In genomic region chr19:55389019-55389418, GRCm38 (mm10) we compare ENCODE assay signal across 13 mouse cellular contexts.
A peak's percentile ranks its signal among the peaks of the same experiment; 100 is the strongest.
DNase-seq lines count a peak whose midpoint lies in the region; ATAC-seq and TF ChIP-seq lines count a peak whose summit lies in the region.
"Had no signal": no experiment of that assay in that cellular context is flagged by ENCODE, and none has a peak within 500 bp of the region (broad histone marks: within the 10 kb centered on the region; RNA-seq: fewer than 3 reads in every experiment).

No protein-coding gene starts in this region.

- H3K27me3 ChIP-seq in kidney, embryonic 14.5 days (ENCODE audit: control insufficient read depth, insufficient read depth, low read length): no peaks in the 10 kb centered on the region
- no peaks in the 10 kb centered on the region for H3K27me3 ChIP-seq in embryonic facial prominence, embryonic 15.5 days
- no peaks in the 10 kb centered on the region for H3K27me3 ChIP-seq in hindbrain, postnatal 0 days (ENCODE audit: insufficient read depth, low read length)
- H3K27me3 ChIP-seq in neural tube, embryonic 12.5 days (replicated peaks): no peaks in the 10 kb centered on the region
- H3K27me3 ChIP-seq: limb, embryonic 15.5 days had no signal

- no peaks in the 10 kb centered on the region for H3K4me1 ChIP-seq in kidney, embryonic 14.5 days (ENCODE audit: control insufficient read depth, insufficient read depth, low read length)
- H3K4me1 ChIP-seq in embryonic facial prominence, embryonic 15.5 days: 0 out of 2 replicates have a peak, but pooled peaks cover 6% of the 10 kb centered on the region
- H3K4me1 ChIP-seq in hindbrain, postnatal 0 days (ENCODE audit: insufficient read depth, low read length): no peaks in the 10 kb centered on the region
- peaks cover 12% of the 10 kb centered on the region; the same call in 1 of the 2 replicates for H3K4me1 ChIP-seq in neural tube, embryonic 12.5 days

- H3K4me3 ChIP-seq in kidney, embryonic 14.5 days (ENCODE audit: low read length): no peak overlapping the region
- no peak overlapping the region for H3K4me3 ChIP-seq in embryonic facial prominence, embryonic 15.5 days (replicated peaks)
- H3K4me3 ChIP-seq in hindbrain, postnatal 0 days (ENCODE audit: low read length): no peak overlapping the region
- no peak overlapping the region for H3K4me3 ChIP-seq in neural tube, embryonic 12.5 days
- H3K4me3 ChIP-seq in left cerebral cortex, adult 2 months: no peak overlapping the region
- H3K4me3 ChIP-seq: erythroblast, embryonic 14.5 days; layer of hippocampus, adult 2 months; limb, embryonic 15.5 days had no signal

- no peak overlapping the region for H3K27ac ChIP-seq in kidney, embryonic 14.5 days (ENCODE audit: low read depth, low read length)
- no peak overlapping the region for H3K27ac ChIP-seq in embryonic facial prominence, embryonic 15.5 days (replicated peaks)
- H3K27ac ChIP-seq in hindbrain, postnatal 0 days: no peak overlapping the region
- H3K27ac ChIP-seq in neural tube, embryonic 12.5 days: no peak overlapping the region
- no peak overlapping the region for H3K27ac ChIP-seq in left cerebral cortex, adult 2 months
- H3K27ac ChIP-seq: layer of hippocampus, adult 2 months; limb, embryonic 15.5 days had no signal

- no peak for DNase-seq in kidney, postnatal 4 days
- no peak for DNase-seq in hindbrain, postnatal 0 days (ENCODE audit: low spot score)
- no peak for DNase-seq in left cerebral cortex, adult 2 months (ENCODE audit: extremely low spot score in 1 of 2, low spot score in 2 of 2)
- no peak for DNase-seq in ovary, postnatal 10 days (ENCODE audit: low spot score)
- DNase-seq in gastrocnemius, adult 8-10 months (ENCODE audit: low spot score in 2 of 2): no peak
- DNase-seq: cerebellum, adult 9-11 months; heart, postnatal 4 days had no signal

- no peak for ATAC-seq in kidney, embryonic 14.5 days (ENCODE audit: low FRiP score, low TSS enrichment)
- no peak for ATAC-seq in embryonic facial prominence, embryonic 15.5 days (ENCODE audit: insufficient number of reproducible peaks, low FRiP score, low TSS enrichment, low read depth)
- no peak for ATAC-seq in hindbrain, postnatal 0 days
- no peak for ATAC-seq in neural tube, embryonic 12.5 days (ENCODE audit: low FRiP score, low read depth)

- H3K9me3 ChIP-seq in kidney, embryonic 14.5 days (ENCODE audit: control insufficient read depth, low read length): no peaks in the 10 kb centered on the region
- no peaks in the 10 kb centered on the region for H3K9me3 ChIP-seq in embryonic facial prominence, embryonic 15.5 days (replicated peaks)
- no peaks in the 10 kb centered on the region for H3K9me3 ChIP-seq in hindbrain, postnatal 0 days (ENCODE audit: low read length)
- no peaks in the 10 kb centered on the region for H3K9me3 ChIP-seq in neural tube, embryonic 12.5 days
- H3K9me3 ChIP-seq: limb, embryonic 15.5 days had no signal

- H3K9ac ChIP-seq in kidney, embryonic 14.5 days (ENCODE audit: low read depth, low read length): no peak overlapping the region
- H3K9ac ChIP-seq in embryonic facial prominence, embryonic 15.5 days: no peak overlapping the region
- no peak overlapping the region for H3K9ac ChIP-seq in hindbrain, postnatal 0 days (replicated peaks; ENCODE audit: low read length)
- no peak overlapping the region for H3K9ac ChIP-seq in neural tube, embryonic 12.5 days
- H3K9ac ChIP-seq: limb, embryonic 15.5 days had no signal

- WGBS in kidney, embryonic 14.5 days: 37% methylated on average over 10 of the region's 10 CpGs
- 42% methylated on average over 10 of the region's 10 CpGs for WGBS in embryonic facial prominence, embryonic 15.5 days
- WGBS in hindbrain, postnatal 0 days: 48% methylated on average over 10 of the region's 10 CpGs
- 39% methylated on average over 10 of the region's 10 CpGs for WGBS in neural tube, embryonic 12.5 days

- intact Hi-C loops in left cerebral cortex, adult 2 months (cut with DNase I): no loop called here

- no peak for TF ChIP-seq CTCF in hindbrain, postnatal 0 days (IDR thresholded peaks at IDR 0.05; ENCODE audit: low read depth)
- TF ChIP-seq CTCF in left cerebral cortex, adult 2 months (IDR thresholded peaks at IDR 0.05): no peak

- peak overlapping the region; percentile 0; the same call in 1 of the 2 replicates for H3K4me2 ChIP-seq in kidney, embryonic 14.5 days (replicated peaks; ENCODE audit: low read depth, low read length)
- H3K4me2 ChIP-seq in embryonic facial prominence, embryonic 15.5 days (replicated peaks): peak overlapping the region; percentile 24; the same call in 1 of the 2 replicates
- H3K4me2 ChIP-seq in hindbrain, postnatal 0 days (ENCODE audit: low read depth, low read length): peak overlapping the region; percentile 27; the same call in 1 of the 2 replicates
- peak overlapping the region; percentile 41 for H3K4me2 ChIP-seq in neural tube, embryonic 12.5 days (replicated peaks)
- H3K4me2 ChIP-seq: limb, embryonic 15.5 days had no signal

- H3K36me3 ChIP-seq in kidney, embryonic 14.5 days (ENCODE audit: control insufficient read depth, insufficient read depth, low read length): no peaks in the 10 kb centered on the region
- H3K36me3 ChIP-seq in embryonic facial prominence, embryonic 15.5 days: no peaks in the 10 kb centered on the region
- no peaks in the 10 kb centered on the region for H3K36me3 ChIP-seq in hindbrain, postnatal 0 days (ENCODE audit: insufficient read depth, low read length)
- no peaks in the 10 kb centered on the region for H3K36me3 ChIP-seq in neural tube, embryonic 12.5 days
- H3K36me3 ChIP-seq: limb, embryonic 15.5 days had no signal
